Mouse (Mus musculus) cerebellum, adult 11-12 months (tissue): Measurements from ENCODE around the gene Cenpl.
"Not testable (repeated sequence)": the region's sequence is repeated elsewhere in the genome, so short reads cannot be mapped to it uniquely, and the experiment has no call there.

Source experiments
- DNase-seq: peaks from one replicate; pipeline ENCODE4 v3.0.0; 2022

The Cenpl gene

DNA sequence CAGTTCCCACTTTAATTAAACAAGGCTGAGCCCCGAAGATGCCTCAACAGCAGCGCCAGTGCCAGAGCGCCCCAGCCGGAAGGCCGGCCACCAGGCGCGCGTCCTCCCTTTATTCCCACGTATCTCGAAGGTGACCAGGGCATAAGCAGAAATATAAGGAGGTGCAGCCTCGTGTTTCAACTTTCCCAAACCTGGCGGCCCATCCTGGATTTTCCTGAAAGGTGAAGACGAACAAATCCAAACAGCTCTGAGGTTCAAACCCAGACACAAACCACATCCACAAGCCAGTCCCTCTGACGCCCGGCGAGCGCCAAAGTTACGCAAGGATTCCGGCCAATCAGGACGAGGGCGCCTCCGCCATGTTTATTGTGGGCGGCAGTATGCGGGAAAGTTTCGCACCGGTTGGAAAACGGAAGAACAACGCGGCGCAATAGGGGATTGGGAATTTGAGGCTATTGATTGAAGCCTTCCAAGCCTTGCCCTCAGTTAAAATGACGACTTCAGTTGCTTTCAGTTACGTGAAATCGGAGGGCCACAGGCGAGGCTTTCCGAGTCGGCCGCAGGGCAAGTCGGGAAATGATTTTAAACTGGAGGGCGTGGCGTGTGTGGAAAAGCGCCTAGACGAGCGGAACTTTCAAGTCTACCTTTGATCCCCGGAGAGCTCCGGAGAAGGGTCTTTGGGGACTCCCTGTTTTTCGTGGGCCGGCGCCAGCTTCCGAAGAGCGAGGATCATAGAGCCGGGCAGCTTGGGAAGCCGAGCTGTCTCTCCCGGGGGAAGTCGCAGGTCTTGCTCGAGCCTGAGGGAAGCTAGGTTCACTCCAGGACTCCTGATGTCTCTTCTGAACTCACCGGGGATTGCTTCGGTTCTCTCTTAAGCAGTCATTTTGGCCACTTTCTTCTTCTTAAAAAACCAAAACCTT, at the start of gene Cenpl, which contains the start of gene Dars2:
TSS of gene Cenpl (plus strand) at position 362 of the 920 bp plus-strand sequence.
TSS of gene Dars2 (minus strand) at position 307 of the 920 bp plus-strand sequence.
- DNase-seq = peak; percentile 94

GRCm38 (mm10) chr1:161025410-161026210, 44.9 kb upstream of the Cenpl start:
- DNase-seq = no peak

GRCm38 (mm10) chr1:161027196-161027595, 43.3 kb upstream of the Cenpl start:
- DNase-seq = no peak

DNA sequence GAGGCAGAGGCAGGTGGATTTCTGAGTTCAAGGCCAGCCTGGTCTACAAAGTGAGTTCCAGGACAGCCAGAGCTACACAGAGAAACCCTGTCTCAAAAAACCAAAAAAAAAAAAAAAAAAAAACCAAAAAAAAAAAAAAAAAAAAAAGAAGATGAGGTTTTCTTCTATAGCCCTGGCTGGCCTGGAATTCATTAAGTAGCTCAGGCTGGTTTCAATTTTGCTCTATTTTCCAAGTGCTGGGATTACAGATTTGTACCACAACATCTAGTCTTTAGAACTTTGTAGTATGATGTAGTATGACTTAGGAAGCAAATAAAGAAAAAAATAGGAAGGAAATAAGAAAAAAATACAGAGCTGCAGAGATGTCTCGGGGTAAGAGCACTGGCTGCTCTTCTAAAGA, 42.1 kb upstream of the Cenpl start:
- DNase-seq = not testable (repeated sequence)

- no peak for DNase-seq
These were observed 40.5 kb upstream of the Cenpl start for GRCm38 (mm10) chr1:161030058-161030457.

GRCm38 (mm10) chr1:161031881-161032280, 38.6 kb upstream of the Cenpl start:
- no peak for DNase-seq

- DNase-seq = no peak
These were observed 38.2 kb upstream of the Cenpl start for GRCm38 (mm10) chr1:161032345-161032744.

DNA sequence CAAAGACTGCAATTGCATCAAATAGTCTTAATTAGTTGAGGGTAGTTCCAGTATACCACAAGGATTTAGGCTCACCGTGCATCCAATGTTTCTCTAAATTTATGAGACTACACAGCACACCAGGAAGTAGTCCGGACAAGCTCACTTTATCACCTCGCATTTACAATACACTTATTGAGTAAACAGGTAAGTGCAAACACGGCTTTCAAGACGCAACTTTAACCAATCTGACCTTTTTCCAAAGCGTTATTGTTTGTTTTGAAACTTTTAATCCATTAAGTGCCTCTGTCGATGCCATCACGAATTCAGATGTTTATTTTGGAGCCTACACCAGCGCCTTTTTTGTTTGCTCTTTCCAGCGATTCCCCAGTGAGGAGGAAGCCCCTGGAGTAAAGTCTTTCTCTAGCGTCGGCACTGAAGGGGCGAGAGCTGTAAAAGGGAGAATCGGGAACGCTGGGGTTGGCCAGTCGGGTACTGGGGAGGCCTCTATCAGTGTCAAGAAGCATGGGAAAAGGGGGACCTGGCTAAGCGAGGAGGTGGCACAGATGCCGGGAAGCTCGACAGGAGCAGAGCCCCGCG, 36.6 kb upstream of the Cenpl start:
- DNase-seq = no peak

- DNase-seq = peak; percentile 98
These were observed 35.9 kb upstream of the Cenpl start, which contains the start of gene Zbtb37 for GRCm38 (mm10) chr1:161034435-161035280. Gene Zbtb37, minus strand, starts transcription at chr1:161034849.

DNA sequence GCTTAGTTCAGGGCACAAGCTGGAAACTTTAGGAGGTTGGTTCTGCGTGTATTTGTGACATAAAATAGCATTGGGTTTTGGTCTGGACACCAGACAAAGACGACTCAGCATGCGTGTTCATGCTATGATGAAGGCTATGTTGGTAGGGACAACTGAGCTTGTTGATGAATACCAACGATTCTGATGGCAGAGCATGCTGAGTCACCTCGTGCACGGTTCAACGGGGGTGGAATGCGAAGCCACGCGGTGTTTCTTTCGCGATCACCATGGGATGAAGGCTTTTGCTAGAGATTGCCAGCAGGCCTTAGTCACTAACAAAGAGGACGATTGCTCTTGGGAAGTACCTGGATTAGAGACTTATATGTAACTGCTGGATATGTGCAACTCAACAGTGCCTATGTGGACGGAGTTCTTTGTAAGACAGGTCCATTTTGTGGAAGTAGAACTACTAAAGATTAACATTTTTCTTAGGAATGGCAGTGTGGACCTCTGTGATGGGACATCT, 35.2 kb upstream of the Cenpl start:
- no peak for DNase-seq

- peak; percentile 34 for DNase-seq
These were observed 34.6 kb upstream of the Cenpl start for GRCm38 (mm10) chr1:161035786-161036404.

GRCm38 (mm10) chr1:161036411-161036841, 34.1 kb upstream of the Cenpl start:
- DNase-seq = no peak

DNA sequence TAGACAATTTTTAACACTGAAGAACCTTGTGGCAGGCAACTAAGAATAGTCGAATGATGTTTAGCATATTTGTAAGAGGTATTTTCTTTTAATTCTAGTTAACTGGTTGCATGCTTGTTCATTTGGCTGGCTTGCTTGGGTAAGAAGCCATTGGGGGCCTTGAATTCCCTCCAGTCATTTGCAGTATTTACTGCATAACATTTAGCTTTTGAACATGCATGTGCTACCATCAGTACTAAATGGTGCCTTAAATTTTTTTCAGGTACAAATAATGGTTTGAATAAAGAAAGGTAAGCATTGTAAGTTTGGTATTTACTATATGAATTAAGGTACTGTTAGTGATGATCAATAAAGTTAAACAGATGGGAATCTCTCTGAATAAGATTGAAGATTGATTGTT, 33.5 kb upstream of the Cenpl start:
- no peak for DNase-seq

DNA sequence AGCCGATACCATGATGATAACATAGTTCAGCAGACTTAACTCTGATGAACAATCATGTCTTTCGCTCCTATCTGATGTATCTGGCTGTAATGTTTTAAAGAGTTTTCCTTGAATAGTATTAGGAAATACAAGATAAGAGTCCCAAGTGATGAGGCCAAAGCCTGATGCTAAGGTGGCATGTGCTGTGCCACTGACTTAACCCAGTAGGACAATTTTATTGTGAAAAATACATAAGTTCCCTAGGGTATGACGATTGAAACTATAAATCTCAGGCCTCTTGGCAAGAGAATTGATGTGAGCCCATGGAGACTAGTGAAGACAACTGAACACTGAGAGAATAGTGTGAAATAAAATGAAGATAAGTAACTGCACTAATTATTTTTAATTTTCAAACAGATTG, 32.9 kb upstream of the Cenpl start:
- DNase-seq = no peak

DNA sequence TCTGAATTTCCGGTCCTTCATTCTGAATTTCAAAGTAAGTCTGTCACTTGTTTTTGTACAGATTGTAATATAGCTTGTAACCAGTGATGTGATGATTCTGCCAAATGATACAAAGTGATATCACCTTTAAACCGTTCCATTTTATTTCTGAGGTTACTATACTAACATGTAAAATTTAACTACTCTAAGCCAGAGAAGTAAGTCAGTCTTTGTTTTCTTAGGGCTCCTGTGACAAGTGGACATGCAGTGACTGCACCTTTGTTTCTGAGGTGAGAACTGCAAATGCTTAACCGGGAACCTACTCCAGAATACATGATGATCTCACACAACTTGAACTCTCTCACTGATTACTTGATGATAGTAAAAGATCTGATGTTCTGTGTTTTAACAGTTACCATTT, 32.5 kb upstream of the Cenpl start:
- DNase-seq = no peak

- DNase-seq = no peak
These were observed 31.4 kb upstream of the Cenpl start for GRCm38 (mm10) chr1:161038968-161039721.

DNA sequence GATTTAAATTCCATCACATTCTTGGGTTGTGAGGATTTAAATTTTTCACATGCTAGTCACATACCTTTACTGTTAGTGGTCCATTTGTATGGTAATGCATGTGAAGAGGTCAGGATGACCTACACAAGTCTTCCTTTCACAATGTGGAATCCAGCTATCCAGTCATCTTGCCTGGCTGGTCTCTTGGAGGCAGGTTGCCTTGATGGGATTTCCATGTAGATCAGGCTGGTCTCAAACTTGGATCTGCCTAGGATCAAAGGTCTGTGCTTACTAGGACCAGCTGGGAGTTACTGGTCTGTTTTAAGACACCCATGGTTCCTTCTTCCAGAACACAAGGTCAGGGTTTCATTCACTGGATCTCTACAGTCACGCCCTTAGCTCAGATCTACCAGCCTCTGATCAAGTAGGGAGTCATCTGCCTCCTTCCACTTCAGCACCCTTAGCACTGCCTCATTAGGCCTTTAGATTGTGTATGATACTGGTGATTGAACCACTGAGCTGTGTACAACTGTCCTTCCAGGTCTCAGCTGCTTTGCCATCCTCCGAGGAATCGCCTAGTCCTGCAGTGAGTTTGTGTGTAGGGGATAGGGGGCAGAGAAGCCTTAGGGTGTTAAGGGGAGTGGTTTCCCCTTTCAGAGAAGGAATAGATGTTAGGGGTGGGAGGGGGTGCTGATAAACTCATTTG, 30.6 kb upstream of the Cenpl start:
- DNase-seq = no peak

DNA sequence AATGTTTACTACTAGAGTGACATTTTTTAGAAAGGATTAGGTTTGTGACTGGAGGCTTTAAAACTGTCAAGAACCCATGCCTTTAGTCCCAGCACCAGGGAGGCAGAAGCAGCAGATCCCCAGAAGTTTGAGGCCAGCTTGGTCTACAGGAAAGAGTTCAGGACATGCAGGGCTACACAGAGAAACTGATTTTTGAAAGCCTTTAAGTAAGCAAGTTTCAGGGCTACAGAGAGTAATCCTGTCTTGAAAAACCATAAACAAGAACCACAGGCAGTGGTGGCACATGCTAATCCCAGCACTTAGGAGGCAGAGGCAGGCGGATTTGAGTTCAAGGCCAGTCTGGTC, 30.1 kb upstream of the Cenpl start:
- DNase-seq = no peak

DNA sequence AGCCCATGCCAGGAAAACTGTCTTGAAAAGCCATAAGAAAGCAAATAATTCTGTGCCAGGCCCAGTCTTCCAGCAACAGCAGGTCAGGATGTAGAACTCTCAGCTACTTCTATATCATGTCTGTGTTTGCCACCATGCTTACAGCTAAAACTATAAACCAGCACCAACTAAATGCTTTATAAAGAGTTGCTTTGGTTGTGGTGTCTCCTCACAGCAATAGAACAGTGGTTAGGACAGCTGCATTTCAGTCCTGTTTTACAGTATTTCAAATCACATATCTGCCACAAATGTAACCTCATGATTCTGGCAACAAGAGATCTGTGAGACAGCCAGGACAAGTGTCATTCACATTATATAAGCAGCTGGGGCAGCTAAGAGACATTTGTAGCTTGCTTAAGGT, 29.7 kb upstream of the Cenpl start:
- DNase-seq = no peak
